Mouse (Mus musculus): ENCODE measurements at regions not wholly inside any gene's neighbourhood (a gene's known extent, or its start where the extent isn't known, plus 50 kb on each side); places are given as distances from the start of the nearest gene placed in this dataset.
A peak's percentile ranks its signal among the peaks of the same experiment; 100 is the strongest.

GRCm38 (mm10) chr5:77464851-77465548 lies 57.2 kb upstream of the Igfbp7 start:
- no peak for TF ChIP-seq POLR2A (IDR thresholded peaks at IDR 0.05; ENCODE audit: insufficient read depth, low read depth, low read length)
- peak; percentile 94 for TF ChIP-seq CTCF (IDR thresholded peaks at IDR 0.05)

Data from heart, adult 2 months (tissue).